Mouse (Mus musculus): Measurements from ENCODE around the gene Ispd.

The Ispd gene

DNA sequence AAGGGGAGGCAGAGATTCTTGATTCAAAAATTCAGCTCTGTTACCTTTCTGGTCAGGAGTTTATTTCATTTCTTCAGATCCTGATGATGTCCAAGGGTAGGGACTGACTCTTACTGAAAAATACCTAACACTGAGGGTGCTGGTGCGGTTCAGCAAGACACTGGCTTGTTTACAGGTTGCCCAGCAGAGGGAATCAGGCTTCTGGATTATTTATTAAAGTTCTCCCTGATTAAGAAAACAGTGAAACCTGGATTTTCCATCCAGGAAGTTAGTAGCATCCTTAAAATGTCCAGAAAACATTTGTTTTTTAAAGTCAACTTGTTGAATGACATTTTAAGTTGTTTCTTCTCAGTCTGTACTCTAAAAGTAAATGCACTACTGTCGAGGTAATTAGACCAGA lies 337.2 kb downstream of the Ispd start:
- no peak for DNase-seq

DNA sequence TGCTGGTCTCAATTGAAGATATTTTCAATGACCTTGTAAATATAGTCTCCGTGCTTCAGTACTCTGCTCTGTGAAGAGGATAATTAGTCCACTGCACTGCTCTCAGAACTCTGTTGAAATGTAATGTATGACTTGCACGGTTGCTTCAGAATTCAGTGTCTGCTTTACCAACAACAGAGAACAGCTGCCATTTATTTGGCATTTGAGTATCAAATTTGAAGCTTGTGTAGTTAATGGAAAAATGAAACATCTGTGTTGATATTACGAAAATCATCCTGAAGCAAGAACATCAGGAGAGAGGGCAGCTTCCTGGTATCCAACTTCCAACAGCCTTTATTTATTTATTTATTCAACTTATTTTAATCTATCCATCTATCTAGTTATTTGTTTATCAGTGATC lies 337.8 kb downstream of the Ispd start:
- no peak for DNase-seq

DNA sequence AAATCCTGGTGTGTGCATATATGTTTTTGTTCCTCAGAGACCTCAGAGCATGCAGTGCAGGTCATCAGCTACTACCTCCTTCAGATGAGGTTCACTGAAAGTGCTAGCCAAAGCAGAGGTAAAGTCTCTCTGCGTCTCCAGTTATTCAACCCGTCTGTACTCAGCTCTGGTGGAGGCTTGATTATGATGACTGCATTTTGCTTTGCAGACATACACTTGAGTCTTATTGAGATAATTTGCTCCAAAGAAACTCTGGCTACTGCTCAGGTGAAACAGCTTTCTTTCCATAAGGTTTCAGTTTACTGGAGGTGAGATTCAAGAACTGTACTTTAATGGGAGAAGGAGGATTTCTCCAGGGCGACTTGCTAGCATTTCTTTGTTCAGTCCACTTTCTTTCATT lies 339.5 kb downstream of the Ispd start:
- no peak for DNase-seq

DNA sequence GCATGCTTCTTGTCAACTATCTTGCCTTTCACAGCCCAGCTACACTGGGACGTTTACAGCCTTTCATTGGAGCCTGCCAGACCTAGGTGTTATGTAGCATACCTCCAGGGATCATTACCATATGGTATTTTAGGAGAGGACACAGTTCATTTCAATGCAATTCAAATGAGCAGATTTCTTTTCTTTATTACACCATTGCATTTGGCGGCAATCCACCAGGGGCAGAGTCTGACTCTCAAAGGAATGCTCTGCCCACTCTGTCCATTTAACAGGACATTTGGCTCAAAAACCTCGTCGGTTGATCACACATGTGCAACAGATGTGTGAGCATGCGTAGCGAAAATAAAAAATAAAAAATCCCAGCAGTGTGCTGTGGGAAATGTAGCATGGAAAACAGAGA lies 340.0 kb downstream of the Ispd start:
- no peak for DNase-seq

DNA sequence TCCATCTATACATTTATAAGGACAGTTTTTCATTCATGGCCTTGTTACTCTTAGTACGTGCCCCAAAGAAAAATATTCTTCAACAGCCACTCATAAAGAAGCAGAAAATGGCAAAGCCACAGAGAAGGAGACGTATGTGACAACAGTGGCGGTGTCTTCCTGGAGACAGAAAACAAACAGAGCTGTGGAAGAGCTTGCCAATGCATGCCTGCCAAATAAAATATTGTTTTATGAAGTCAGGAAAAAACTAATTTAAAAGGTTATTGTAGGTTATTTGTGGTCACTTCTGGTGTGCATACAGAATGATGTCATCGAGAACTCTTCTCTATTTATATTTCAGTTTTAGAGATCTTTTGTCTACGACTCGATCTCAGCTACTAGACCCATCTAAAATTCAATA lies 341.5 kb downstream of the Ispd start:
- no peak for DNase-seq

DNA sequence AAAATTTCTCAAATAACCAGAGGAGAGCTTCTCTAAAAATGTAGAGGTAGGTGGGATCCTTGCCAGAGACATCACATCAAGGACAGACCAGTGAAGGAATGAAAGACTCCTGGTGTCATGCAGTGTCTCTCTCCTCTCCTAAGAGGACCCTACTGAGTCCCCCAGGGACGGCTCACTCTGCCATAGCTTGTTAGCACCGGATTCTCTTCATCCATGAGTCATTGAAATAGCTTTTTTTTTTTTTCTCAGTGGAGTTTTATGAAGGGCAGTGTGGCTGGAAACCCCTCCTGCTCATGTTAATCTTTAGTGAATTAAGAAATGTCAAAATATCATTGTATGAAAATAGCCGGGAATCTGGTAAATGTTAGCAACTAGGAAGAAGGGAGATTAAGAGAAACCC lies 342.1 kb downstream of the Ispd start:
- DNase-seq: no peak

GRCm38 (mm10) chr12:36724297-36724696 lies 343.0 kb downstream of the Ispd start:
- DNase-seq: no peak

- no peak for DNase-seq
Observed at GRCm38 (mm10) chr12:36725250-36725649, 344.0 kb downstream of the Ispd start.

GRCm38 (mm10) chr12:36726026-36726425 lies 344.8 kb downstream of the Ispd start:
- no peak for DNase-seq

DNA sequence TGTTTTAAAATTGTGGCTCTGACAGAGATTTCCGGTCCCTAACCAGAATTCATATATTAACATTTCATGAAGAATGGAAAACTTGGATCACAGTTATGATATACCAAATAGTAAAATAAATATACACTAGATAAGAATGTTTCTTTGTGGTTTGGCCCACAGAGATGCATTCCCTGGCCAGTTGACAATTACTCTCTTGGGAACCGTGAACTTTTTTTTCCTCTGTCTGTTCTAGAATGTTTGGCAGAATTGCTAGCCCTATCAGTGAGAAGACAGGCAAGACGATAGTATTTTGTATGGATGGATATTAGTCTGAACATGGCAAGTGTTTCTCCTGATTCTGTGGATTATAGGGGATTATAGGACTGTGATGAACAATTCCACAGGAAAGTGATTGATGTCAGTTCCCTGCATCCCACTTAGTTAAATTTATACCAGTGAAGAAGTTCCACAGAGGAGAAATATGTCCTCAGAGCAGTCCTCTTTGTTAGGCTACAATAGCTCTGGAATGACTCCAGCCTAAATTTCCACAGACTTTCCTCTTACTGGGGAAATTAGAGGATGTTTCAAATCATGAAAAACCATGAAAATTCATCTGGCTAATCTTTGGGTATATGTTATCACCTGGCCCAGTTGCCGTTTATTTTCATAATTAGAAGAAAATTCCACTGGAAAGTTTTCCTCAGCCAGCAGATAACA lies 352.6 kb downstream of the Ispd start:
- DNase-seq: no peak
